Mouse (Mus musculus) ES-Bruce4 (cell line): ENCODE measurements around the gene Nae1.

Source experiments
- CTCF ChIP-seq: IDR thresholded peaks from one replicate; pipeline ENCODE4 v1.8.1; 2011; ENCODE audit warnings: low read depth, low read length
- POLR2A ChIP-seq: IDR thresholded peaks from one replicate; pipeline ENCODE4 v1.8.1; 2011; ENCODE audit warnings: low read length; ENCODE audit not compliant: insufficient read depth

DNA sequence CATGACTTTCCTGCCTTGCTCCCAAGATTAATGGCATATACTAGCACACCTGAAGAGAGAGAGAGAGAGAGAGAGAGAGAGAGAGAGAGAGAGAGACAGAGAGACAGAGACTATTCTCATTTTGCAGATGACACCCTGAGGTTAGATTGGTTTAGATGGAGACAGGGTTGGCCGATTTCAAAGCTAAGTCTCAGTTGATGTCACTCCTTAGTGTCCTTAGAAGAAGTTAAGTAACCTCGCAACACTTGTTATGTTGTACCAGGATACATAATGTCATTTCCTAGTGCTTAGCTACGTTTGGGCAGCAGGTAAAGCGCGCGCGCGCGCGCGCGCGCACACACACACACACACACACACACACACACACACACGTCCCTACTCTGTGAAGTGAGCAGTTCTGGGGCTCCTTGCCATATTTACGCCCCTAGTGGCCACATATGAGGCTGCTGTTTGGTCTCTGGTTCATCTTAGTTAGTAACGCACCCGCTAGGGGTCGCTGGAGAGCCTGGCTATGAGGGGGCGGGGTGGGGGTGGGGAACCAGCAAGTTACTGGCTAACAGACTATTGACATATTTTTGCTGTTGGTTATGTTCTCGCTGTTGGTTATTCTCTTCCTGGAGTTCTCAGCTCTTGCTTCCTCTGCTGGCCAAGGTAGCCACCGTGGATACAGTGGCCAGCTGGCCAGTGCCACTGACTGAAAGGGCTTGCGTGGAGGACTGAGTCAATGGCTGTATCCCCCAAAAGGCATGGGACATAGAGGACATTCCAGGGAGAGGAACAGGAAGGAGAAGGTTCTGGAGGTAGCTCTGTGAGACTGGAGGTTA lies 30.4 kb upstream of the Nae1 start:
- peak; percentile 81 for TF ChIP-seq CTCF
- no peak for TF ChIP-seq POLR2A
